Mouse (Mus musculus): ENCODE results near the gene Phactr2. TPM values are rescaled to one million over a fixed set of nuclear protein-coding genes. Genes with fewer than 3 reads are reported as not detected.

Gene Phactr2
- polyA plus RNA-seq, 2 experiments: 1.5 to 3.5 TPM

DNA sequence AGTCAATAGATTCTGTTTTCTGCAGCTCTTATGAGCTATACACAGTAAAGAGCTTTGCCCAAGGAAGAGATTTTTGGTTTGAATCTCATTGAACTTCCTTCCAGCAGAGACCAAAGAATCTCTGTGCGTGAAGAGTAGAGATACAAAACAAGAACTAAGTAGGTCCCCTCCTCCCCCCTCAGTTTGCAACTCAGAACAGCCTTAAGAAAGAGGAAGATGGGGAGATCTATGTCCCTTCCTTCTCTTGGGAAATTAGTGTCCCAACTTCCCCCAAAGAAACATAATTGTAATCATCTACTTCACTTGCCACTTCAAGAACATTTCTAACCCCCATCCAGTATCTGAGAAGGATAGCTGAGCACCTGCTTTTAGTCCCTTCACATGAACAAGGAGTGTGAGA, 200.5 kb downstream of the Phactr2 start:
- Histone ChIP-seq H3K4me3 (ENCODE audit: insufficient read depth in 1 of 2, low read depth in 2 of 2, low read length in 2 of 2) (no peak overlapping the region), H3K9ac (replicated peaks) (no peak overlapping the region), H3K4me1 (replicated peaks; ENCODE audit: control insufficient read depth in 2 of 2, insufficient read depth in 2 of 2, low read length in 1 of 2) (no peaks in the 10 kb centered on the region), H3K27ac (no peak overlapping the region), H3K36me3 (replicated peaks; ENCODE audit: control insufficient read depth, insufficient read depth, low read depth) (no peaks in the 10 kb centered on the region), H3K9me3 (ENCODE audit: control insufficient read depth, low read length) (no peaks in the 10 kb centered on the region), H3K27me3 (ENCODE audit: control insufficient read depth, insufficient read depth, low read length) (no peaks in the 10 kb centered on the region), H3K4me2 (ENCODE audit: low read depth) (no peak overlapping the region)
- TF ChIP-seq CTCF (IDR thresholded peaks at IDR 0.05; ENCODE audit: low read depth) (no peak), EP300 (IDR thresholded peaks at IDR 0.05; ENCODE audit: low read depth) (no peak)
- WGBS (ENCODE audit: insufficient replicate concordance): 26% methylated on average over 1 of the region's 1 CpGs
- DNase-seq (ENCODE audit: low read depth in 3 of 3, low spot score in 3 of 3): peak in 1 of 3 experiments; percentile 10
- no peak for ATAC-seq (ENCODE audit: insufficient read depth)

DNA sequence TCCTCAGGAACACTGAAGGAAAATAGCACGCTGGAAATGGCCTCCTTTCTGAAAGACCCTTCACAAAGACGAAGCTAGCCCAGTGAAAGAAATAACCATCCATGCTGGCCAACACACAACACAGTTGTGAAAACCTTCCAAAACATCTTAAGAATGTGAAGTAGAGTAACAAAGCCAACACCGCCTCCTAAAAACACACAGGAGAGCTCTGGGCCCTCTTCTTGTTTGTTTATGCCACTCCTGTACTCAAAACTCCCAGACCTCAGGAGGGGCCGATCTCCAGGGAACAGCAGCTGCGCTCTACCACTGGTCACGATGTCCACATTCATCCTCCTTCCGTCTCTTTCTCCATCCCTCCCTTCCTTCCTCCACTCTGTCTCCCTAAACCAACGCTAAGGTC, 202.5 kb downstream of the Phactr2 start:
- Histone ChIP-seq H3K36me3 (replicated peaks; ENCODE audit: control insufficient read depth, insufficient read depth, low read depth) (no peaks in the 10 kb centered on the region), H3K4me1 (replicated peaks; ENCODE audit: control insufficient read depth in 2 of 2, insufficient read depth in 2 of 2, low read length in 1 of 2) (no peaks in the 10 kb centered on the region), H3K27me3 (ENCODE audit: control insufficient read depth, insufficient read depth, low read length) (no peaks in the 10 kb centered on the region), H3K27ac (no peak overlapping the region), H3K4me2 (ENCODE audit: low read depth) (no peak overlapping the region), H3K4me3 (ENCODE audit: insufficient read depth in 1 of 2, low read depth in 2 of 2, low read length in 2 of 2) (no peak overlapping the region), H3K9me3 (ENCODE audit: control insufficient read depth, low read length) (no peaks in the 10 kb centered on the region), H3K9ac (replicated peaks) (no peak overlapping the region)
- 67% methylated on average over 8 of the region's 8 CpGs for WGBS (ENCODE audit: insufficient replicate concordance)
- TF ChIP-seq EP300 (IDR thresholded peaks at IDR 0.05; ENCODE audit: low read depth) (no peak), CTCF (IDR thresholded peaks at IDR 0.05; ENCODE audit: low read depth) (no peak)
- no peak for ATAC-seq (ENCODE audit: insufficient read depth)
- no peak for DNase-seq (ENCODE audit: low read depth in 3 of 3, low spot score in 3 of 3)

DNA sequence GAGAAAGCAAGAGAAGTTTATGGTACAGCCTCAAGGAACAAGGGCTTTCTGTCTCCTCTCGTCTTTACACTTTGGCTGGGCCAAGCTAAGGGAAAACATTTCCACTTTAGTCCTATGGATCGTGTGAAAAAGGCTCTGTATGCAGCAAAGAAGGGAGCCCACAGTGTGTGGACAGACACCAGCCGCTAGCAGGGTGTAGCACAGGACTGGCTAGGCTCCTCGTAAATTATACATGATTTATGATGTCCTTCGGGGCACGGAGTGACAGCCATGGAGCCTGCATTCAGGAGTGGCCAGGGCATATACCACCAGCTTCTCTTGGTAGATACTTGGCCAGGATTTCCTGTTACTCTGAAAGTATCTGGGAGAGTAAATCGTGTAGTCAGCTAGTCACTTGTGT, 203.1 kb downstream of the Phactr2 start:
- no peak for TF ChIP-seq CTCF (IDR thresholded peaks at IDR 0.05; ENCODE audit: low read depth)
- no peaks in the 10 kb centered on the region for H3K36me3 ChIP-seq (replicated peaks; ENCODE audit: control insufficient read depth, insufficient read depth, low read depth)
- no peak overlapping the region for H3K27ac ChIP-seq
- no peaks in the 10 kb centered on the region for H3K9me3 ChIP-seq (ENCODE audit: control insufficient read depth, low read length)
- no peaks in the 10 kb centered on the region for H3K27me3 ChIP-seq (ENCODE audit: control insufficient read depth, insufficient read depth, low read length)
- no peaks in the 10 kb centered on the region for H3K4me1 ChIP-seq (replicated peaks; ENCODE audit: control insufficient read depth in 2 of 2, insufficient read depth in 2 of 2, low read length in 1 of 2)
- WGBS (ENCODE audit: insufficient replicate concordance): 42% methylated on average over 7 of the region's 7 CpGs
- DNase-seq (ENCODE audit: low read depth in 3 of 3, low spot score in 3 of 3) (no peak), ATAC-seq (ENCODE audit: insufficient read depth) (no peak)
- no peak overlapping the region for H3K9ac ChIP-seq (replicated peaks)
- no peak overlapping the region for H3K4me2 ChIP-seq (ENCODE audit: low read depth)
- H3K4me3 ChIP-seq (ENCODE audit: insufficient read depth in 1 of 2, low read depth in 2 of 2, low read length in 2 of 2): no peak overlapping the region

DNA sequence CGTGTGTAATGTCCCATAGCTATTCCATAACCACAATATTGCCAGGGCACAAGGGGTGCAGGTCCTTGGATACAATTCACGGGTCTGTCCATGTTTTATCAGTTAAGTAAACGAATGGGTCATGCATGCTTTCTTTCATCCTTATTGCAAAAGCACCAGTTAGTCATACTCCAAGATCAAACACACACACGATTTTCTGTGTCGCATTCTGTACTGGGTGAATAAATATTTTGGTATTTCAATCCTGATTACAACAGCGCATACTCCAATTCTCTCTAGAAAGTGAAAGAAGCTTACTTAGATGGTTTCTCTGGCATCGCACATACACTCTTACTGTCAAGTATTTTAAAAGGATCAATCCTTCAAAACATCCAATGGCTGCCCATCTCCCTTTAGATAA, 203.9 kb downstream of the Phactr2 start:
- no peaks in the 10 kb centered on the region for H3K9me3 ChIP-seq (ENCODE audit: control insufficient read depth, low read length)
- DNase-seq (ENCODE audit: low read depth in 3 of 3, low spot score in 3 of 3) (no peak), ATAC-seq (ENCODE audit: insufficient read depth) (no peak)
- no peak overlapping the region for H3K4me2 ChIP-seq (ENCODE audit: low read depth)
- 67% methylated on average over 7 of the region's 7 CpGs for WGBS (ENCODE audit: insufficient replicate concordance)
- H3K4me3 ChIP-seq (ENCODE audit: insufficient read depth in 1 of 2, low read depth in 2 of 2, low read length in 2 of 2): no peak overlapping the region
- no peak overlapping the region for H3K27ac ChIP-seq
- no peak overlapping the region for H3K9ac ChIP-seq (replicated peaks)
- H3K36me3 ChIP-seq (replicated peaks; ENCODE audit: control insufficient read depth, insufficient read depth, low read depth): no peaks in the 10 kb centered on the region
- no peak for TF ChIP-seq CTCF (IDR thresholded peaks at IDR 0.05; ENCODE audit: low read depth)
- TF ChIP-seq EP300 (IDR thresholded peaks at IDR 0.05; ENCODE audit: low read depth): no peak
- H3K27me3 ChIP-seq (ENCODE audit: control insufficient read depth, insufficient read depth, low read length): no peaks in the 10 kb centered on the region
- H3K4me1 ChIP-seq (replicated peaks; ENCODE audit: control insufficient read depth in 2 of 2, insufficient read depth in 2 of 2, low read length in 1 of 2): no peaks in the 10 kb centered on the region

DNA sequence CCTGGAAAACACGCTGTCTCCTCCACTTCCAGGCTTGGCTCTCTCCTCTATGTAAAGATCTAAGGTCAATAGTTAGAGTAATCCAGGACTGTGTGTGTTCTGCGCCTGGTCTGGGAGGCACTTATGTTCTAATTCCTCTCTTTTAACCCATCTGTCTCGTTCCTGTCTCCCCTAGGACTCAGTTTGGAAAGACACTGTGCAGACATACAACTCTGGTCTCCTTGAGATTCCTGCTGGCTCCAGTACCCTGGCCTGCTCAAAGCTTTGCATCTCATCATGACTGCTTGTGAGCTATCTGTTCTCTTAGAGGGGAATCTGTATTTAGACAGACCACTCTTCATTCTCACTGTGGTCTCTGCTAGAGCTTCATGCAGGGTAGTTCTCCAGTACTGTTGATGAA, 215.0 kb downstream of the Phactr2 start:
- no peak overlapping the region for H3K9ac ChIP-seq (replicated peaks)
- no peak overlapping the region for H3K4me2 ChIP-seq (ENCODE audit: low read depth)
- H3K27me3 ChIP-seq (ENCODE audit: control insufficient read depth, insufficient read depth, low read length): no peaks in the 10 kb centered on the region
- H3K4me1 ChIP-seq (replicated peaks; ENCODE audit: control insufficient read depth in 2 of 2, insufficient read depth in 2 of 2, low read length in 1 of 2): no peaks in the 10 kb centered on the region; a peak in 1 of 4 replicates
- TF ChIP-seq EP300 (IDR thresholded peaks at IDR 0.05; ENCODE audit: low read depth) (no peak), CTCF (IDR thresholded peaks at IDR 0.05; ENCODE audit: low read depth) (no peak)
- H3K27ac ChIP-seq: no peak overlapping the region
- no peaks in the 10 kb centered on the region for H3K9me3 ChIP-seq (ENCODE audit: control insufficient read depth, low read length)
- 58% methylated on average over 3 of the region's 3 CpGs for WGBS (ENCODE audit: insufficient replicate concordance)
- DNase-seq (ENCODE audit: low read depth in 3 of 3, low spot score in 3 of 3) (no peak), ATAC-seq (ENCODE audit: insufficient read depth) (no peak)
- no peak overlapping the region for H3K4me3 ChIP-seq (ENCODE audit: insufficient read depth in 1 of 2, low read depth in 2 of 2, low read length in 2 of 2)
- no peaks in the 10 kb centered on the region for H3K36me3 ChIP-seq (replicated peaks; ENCODE audit: control insufficient read depth, insufficient read depth, low read depth)

Data from liver, embryonic 14.5 days (tissue).